Mouse (Mus musculus) thymus, postnatal 36 days (tissue): ENCODE results near the gene Vwf.
A peak's percentile ranks its signal among the peaks of the same experiment; 100 is the strongest.

Source experiments
- DNase-seq, 2 experiments: peaks; one replicate each; pipeline ENCODE4 v3.0.0; 2022; ENCODE audit warnings: mixed read lengths in 2 of 2

The Vwf gene

GRCm38 (mm10) chr6:125589075-125589474, 42.5 kb downstream of the Vwf start:
- DNase-seq: no peak

- DNase-seq: no peak
Measured at GRCm38 (mm10) chr6:125590056-125590455, 43.5 kb downstream of the Vwf start.

- no peak for DNase-seq
Measured at GRCm38 (mm10) chr6:125590471-125590870, 43.9 kb downstream of the Vwf start.

GRCm38 (mm10) chr6:125591652-125592385, 45.2 kb downstream of the Vwf start:
- no peak for DNase-seq

GRCm38 (mm10) chr6:125592536-125592935, 46.0 kb downstream of the Vwf start:
- no peak for DNase-seq

- no peak for DNase-seq
Measured at GRCm38 (mm10) chr6:125594311-125594710, 47.7 kb downstream of the Vwf start.

- DNase-seq: no peak
Measured at GRCm38 (mm10) chr6:125594825-125595224, 48.3 kb downstream of the Vwf start.

- DNase-seq: no peak
Measured at GRCm38 (mm10) chr6:125596701-125597318, 50.2 kb downstream of the Vwf start.

GRCm38 (mm10) chr6:125597716-125598115, 51.1 kb downstream of the Vwf start:
- no peak for DNase-seq

GRCm38 (mm10) chr6:125600036-125600558, 53.5 kb downstream of the Vwf start:
- DNase-seq: peak; percentile 43 to 48

- no peak for DNase-seq
Measured at GRCm38 (mm10) chr6:125600669-125601068, 54.1 kb downstream of the Vwf start.

GRCm38 (mm10) chr6:125601190-125601589, 54.6 kb downstream of the Vwf start:
- DNase-seq: no peak

GRCm38 (mm10) chr6:125601748-125602147, 55.2 kb downstream of the Vwf start:
- no peak for DNase-seq

GRCm38 (mm10) chr6:125602354-125602753, 55.8 kb downstream of the Vwf start:
- no peak for DNase-seq

- DNase-seq: peak; percentile 77 to 80
Measured at GRCm38 (mm10) chr6:125603234-125603633, 56.7 kb downstream of the Vwf start.

GRCm38 (mm10) chr6:125603678-125604462, 57.3 kb downstream of the Vwf start:
- no peak for DNase-seq

- peak; percentile 21 to 22 for DNase-seq
Measured at GRCm38 (mm10) chr6:125604463-125605191, 58.1 kb downstream of the Vwf start.

GRCm38 (mm10) chr6:125609025-125609424, 62.5 kb downstream of the Vwf start:
- DNase-seq: no peak

GRCm38 (mm10) chr6:125617855-125618254, 71.3 kb downstream of the Vwf start:
- no peak for DNase-seq

GRCm38 (mm10) chr6:125620764-125621163, 74.2 kb downstream of the Vwf start:
- DNase-seq: no peak

- DNase-seq: no peak
Measured at GRCm38 (mm10) chr6:125622434-125622833, 75.9 kb downstream of the Vwf start.

- DNase-seq: no peak
Measured at GRCm38 (mm10) chr6:125640486-125640885, 93.9 kb downstream of the Vwf start.

- DNase-seq: no peak
Measured at GRCm38 (mm10) chr6:125641146-125641545, 94.6 kb downstream of the Vwf start.
